Mouse (Mus musculus): ENCODE results near the gene Zbtb9.

DNA sequence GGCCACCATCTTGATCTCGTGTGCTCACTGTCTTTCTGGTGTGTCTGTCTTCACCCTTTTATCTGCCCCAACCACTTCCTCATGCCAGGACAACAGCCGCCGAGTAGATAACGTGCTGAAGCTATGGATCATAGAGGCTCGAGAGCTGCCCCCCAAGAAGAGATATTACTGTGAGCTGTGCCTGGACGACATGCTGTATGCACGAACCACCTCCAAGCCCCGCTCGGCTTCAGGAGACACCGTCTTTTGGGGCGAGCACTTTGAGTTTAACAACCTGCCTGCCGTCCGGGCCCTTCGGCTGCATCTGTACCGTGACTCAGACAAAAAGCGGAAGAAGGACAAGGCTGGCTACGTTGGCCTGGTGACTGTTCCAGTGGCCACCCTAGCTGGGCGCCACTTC, 16.1 kb upstream of the Zbtb9 start:
- TF ChIP-seq POLR2AphosphoS2 (IDR thresholded peaks at IDR 0.05; ENCODE audit: low read length) (peak; percentile 60; the same call in 1 of the 2 replicates), CTCF (IDR thresholded peaks at IDR 0.05 in 2 of 3, conservative IDR thresholded peaks at IDR 0.05 in 1 of 3; ENCODE audit: control insufficient read depth in 1 of 3, insufficient read depth in 1 of 3, low read depth in 2 of 3, low read length in 3 of 3, poor library complexity in 1 of 3, severe bottlenecking in 1 of 3) (no peak), MAFK (IDR thresholded peaks at IDR 0.05; ENCODE audit: borderline replicate concordance, low read depth, low read length) (no peak), MAZ (IDR thresholded peaks at IDR 0.05; ENCODE audit: low read depth, low read length) (peak; percentile 81), ZMIZ1 (IDR thresholded peaks at IDR 0.05; ENCODE audit: low read depth, low read length) (peak; percentile 72; the same call in 1 of the 2 replicates), POLR2A (IDR thresholded peaks at IDR 0.05; ENCODE audit: control insufficient read depth in 1 of 2, insufficient read depth in 1 of 2, low read depth in 1 of 2, low read length in 2 of 2, poor library complexity in 1 of 2) (peak; percentile 68 to 80), POLR2AphosphoS5 (IDR thresholded peaks at IDR 0.05; ENCODE audit: borderline replicate concordance, low read depth, low read length) (no peak), TAL1 (IDR thresholded peaks at IDR 0.05; ENCODE audit: low read length) (peak; percentile 85), TBP (IDR thresholded peaks at IDR 0.05; ENCODE audit: low read depth, low read length) (peak; percentile 89), HCFC1 (IDR thresholded peaks at IDR 0.05; ENCODE audit: low read depth, low read length) (0 out of 2 replicates have a peak, but pooled peaks have one; percentile 54), ZNF384 (IDR thresholded peaks at IDR 0.05; ENCODE audit: low read depth, low read length) (no peak), E2F4 (IDR thresholded peaks at IDR 0.05; ENCODE audit: borderline replicate concordance, low read depth, low read length) (no peak), SIN3A (IDR thresholded peaks at IDR 0.05; ENCODE audit: low read length) (peak; percentile 85), EP300 (IDR thresholded peaks at IDR 0.05; ENCODE audit: low read depth in 1 of 2, low read length in 2 of 2) (peak; percentile 89 to 92)
